Mouse (Mus musculus) liver, embryonic 14.5 days (tissue): Measurements from ENCODE around the gene Btbd9.

Source experiments
- CTCF ChIP-seq: IDR thresholded peaks from 2 replicates; pipeline ENCODE4 v1.5.1; 2016; ENCODE audit warnings: antibody characterized with exemption, low read depth, control low read depth
- EP300 ChIP-seq: IDR thresholded peaks from 2 replicates; pipeline ENCODE4 v1.6.1; 2016; ENCODE audit warnings: antibody characterized with exemption, low read depth

GRCm38 (mm10) chr17:30253028-30253427 lies 323.3 kb downstream of the Btbd9 start:
- TF ChIP-seq CTCF (no peak), EP300 (no peak)
